ENCODE assay signal across 11 mouse cellular contexts in genomic region chr3:121340321-121340761, GRCm38 (mm10). TPM values are rescaled to one million over a fixed set of nuclear protein-coding genes. Genes with fewer than 3 reads are reported as not detected.
DNase-seq lines count a peak whose midpoint lies in the region; ATAC-seq lines count a peak whose summit lies in the region.
"Had no signal": no experiment of that assay in that cellular context is flagged by ENCODE, and none has a peak within 500 bp of the region (broad histone marks: within the 10 kb centered on the region; RNA-seq: fewer than 3 reads in every experiment).

No protein-coding gene starts in this region.

- no peak overlapping the region for H3K4me2 ChIP-seq in embryonic facial prominence, embryonic 13.5 days
- H3K4me2 ChIP-seq in stomach, embryonic 16.5 days (ENCODE audit: low read depth, low read length), result no peak overlapping the region
- H3K4me2 ChIP-seq: neural tube, embryonic 13.5 days had no signal

- no peak overlapping the region for H3K4me3 ChIP-seq in embryonic facial prominence, embryonic 13.5 days
- no peak overlapping the region for H3K4me3 ChIP-seq in embryonic facial prominence, embryonic 10.5 days
- no peak overlapping the region for H3K4me3 ChIP-seq in stomach, embryonic 16.5 days (replicated peaks; ENCODE audit: low read length)
- H3K4me3 ChIP-seq: neural tube, embryonic 13.5 days had no signal

- WGBS in embryonic facial prominence, embryonic 13.5 days, result 51% methylated on average over 7 of the region's 7 CpGs
- WGBS in embryonic facial prominence, embryonic 10.5 days, result 65% methylated on average over 7 of the region's 7 CpGs
- WGBS in stomach, embryonic 16.5 days, result 16% methylated on average over 7 of the region's 7 CpGs

- peak overlapping the region; percentile 73; the same call in 1 of the 2 replicates for H3K27ac ChIP-seq in embryonic facial prominence, embryonic 13.5 days
- H3K27ac ChIP-seq in embryonic facial prominence, embryonic 10.5 days (replicated peaks), result no peak overlapping the region
- peak overlapping the region; percentile 87 for H3K27ac ChIP-seq in stomach, embryonic 16.5 days (ENCODE audit: low read length)
- H3K27ac ChIP-seq: neural tube, embryonic 13.5 days had no signal

- H3K36me3 ChIP-seq in embryonic facial prominence, embryonic 13.5 days, result no peaks in the 10 kb centered on the region
- H3K36me3 ChIP-seq in embryonic facial prominence, embryonic 10.5 days (replicated peaks), result no peaks in the 10 kb centered on the region
- H3K36me3 ChIP-seq in stomach, embryonic 16.5 days (ENCODE audit: control insufficient read depth, insufficient read depth, low read length), result no peaks in the 10 kb centered on the region
- H3K36me3 ChIP-seq: neural tube, embryonic 13.5 days had no signal

- H3K4me1 ChIP-seq in embryonic facial prominence, embryonic 13.5 days, result peaks cover 54% of the 10 kb centered on the region
- H3K4me1 ChIP-seq in embryonic facial prominence, embryonic 10.5 days, result peaks cover 34% of the 10 kb centered on the region
- H3K4me1 ChIP-seq in stomach, embryonic 16.5 days (ENCODE audit: control insufficient read depth, insufficient read depth, low read length), result peaks cover 22% of the 10 kb centered on the region

- no peaks in the 10 kb centered on the region for H3K27me3 ChIP-seq in embryonic facial prominence, embryonic 13.5 days
- no peaks in the 10 kb centered on the region for H3K27me3 ChIP-seq in embryonic facial prominence, embryonic 10.5 days (replicated peaks; ENCODE audit: low read depth, poor library complexity, severe bottlenecking)
- no peaks in the 10 kb centered on the region for H3K27me3 ChIP-seq in stomach, embryonic 16.5 days (ENCODE audit: control insufficient read depth, insufficient read depth, low read length)
- H3K27me3 ChIP-seq: neural tube, embryonic 13.5 days; Patski had no signal

- no peak for ATAC-seq in embryonic facial prominence, embryonic 13.5 days (ENCODE audit: insufficient number of reproducible peaks, insufficient read depth, low FRiP score, low TSS enrichment, low read depth)
- ATAC-seq in stomach, embryonic 16.5 days (ENCODE audit: insufficient read depth, low FRiP score), result 0 out of 2 replicates have a peak, but pooled peaks have one; percentile 61
- ATAC-seq: Patski had no signal

- no peaks in the 10 kb centered on the region for H3K9me3 ChIP-seq in embryonic facial prominence, embryonic 13.5 days
- H3K9me3 ChIP-seq in embryonic facial prominence, embryonic 10.5 days, result no peaks in the 10 kb centered on the region
- H3K9me3 ChIP-seq in stomach, embryonic 16.5 days (replicated peaks; ENCODE audit: control insufficient read depth, low read length), result no peaks in the 10 kb centered on the region
- H3K9me3 ChIP-seq: neural tube, embryonic 13.5 days had no signal

- DNase-seq in embryonic facial prominence, embryonic 10.5 days (ENCODE audit: low spot score), result no peak
- peak; percentile 48 for DNase-seq in ovary, postnatal 36 days (ENCODE audit: low spot score)
- no peak for DNase-seq in ovary, postnatal 10 days (ENCODE audit: low spot score)
- DNase-seq in kidney, postnatal 14 days, result peak; percentile 41
- no peak for DNase-seq in right cerebral cortex, postnatal 10 days (ENCODE audit: low spot score in 2 of 2)
- no peak for DNase-seq in cerebellum, adult 11 months
- DNase-seq: cerebellum, adult 11-12 months had no signal

- no peak overlapping the region for H3K9ac ChIP-seq in embryonic facial prominence, embryonic 13.5 days
- 0 out of 2 replicates have a peak overlapping the region, but pooled peaks have one; percentile 5 for H3K9ac ChIP-seq in stomach, embryonic 16.5 days (ENCODE audit: low read length)
- H3K9ac ChIP-seq: neural tube, embryonic 13.5 days had no signal

RNA-seq across cellular contexts. Expression of gene Alg14, which starts 48.8 kb away (rescaled TPM):
- polyA plus RNA-seq in embryonic facial prominence, embryonic 13.5 days (2015; fragmentation: Nextera tagmentation; extraction: Ambion mirVana), result 37.0 and 44.5 TPM in 2 replicates
- 30.7 and 34.3 TPM in 2 replicates for polyA plus RNA-seq in embryonic facial prominence, embryonic 10.5 days (2016; fragmentation: Nextera tagmentation; extraction: Ambion mirVana)
- 43.2 and 45.8 TPM in 2 replicates for polyA plus RNA-seq in stomach, embryonic 16.5 days (2015; fragmentation: Nextera tagmentation; extraction: Ambion mirVana)

RNA-seq across cellular contexts. Expression of gene Tmem56, which starts 57.4 kb away (rescaled TPM):
- polyA plus RNA-seq in embryonic facial prominence, embryonic 13.5 days (2015; fragmentation: Nextera tagmentation; extraction: Ambion mirVana), result 0.74 and 0.99 TPM in 2 replicates
- 0.81 and 0.84 TPM in 2 replicates for polyA plus RNA-seq in embryonic facial prominence, embryonic 10.5 days (2016; fragmentation: Nextera tagmentation; extraction: Ambion mirVana)
- 1.9 and 2.3 TPM in 2 replicates for polyA plus RNA-seq in stomach, embryonic 16.5 days (2015; fragmentation: Nextera tagmentation; extraction: Ambion mirVana)

Comparison
In these comparisons a context has a peak if more than half of its experiments do, and no peak if none do; other contexts are left out.
1. DNase-seq: peak in ovary, postnatal 36 days (single experiment) and kidney, postnatal 14 days (single experiment); none in embryonic facial prominence, embryonic 10.5 days (single experiment), ovary, postnatal 10 days (single experiment), right cerebral cortex, postnatal 10 days (0 of 2) and cerebellum, adult 11 months (single experiment).